Mouse (Mus musculus) lung, embryonic 15.5 days (tissue): Measurements from ENCODE around the gene Cysrt1. TPM values are rescaled to one million over a fixed set of nuclear protein-coding genes. Genes with fewer than 3 reads are reported as not detected.

ENCODE experiments used
- ATAC-seq: fragments of 200-750 bp; cut with Nextera tagmentation; 2 replicates; pipeline ENCODE4 v1.8.0; 2017; ENCODE audit warnings: moderate number of reproducible peaks, borderline replicate concordance; ENCODE audit not compliant: low FRiP score, low TSS enrichment; ENCODE audit errors: extremely low read depth
- H3K27ac ChIP-seq: fragments of 300-500 bp; sonication (generic); 2 replicates; pipeline ENCODE4 v1.5.1; 2015; ENCODE audit warnings: moderate library complexity, mild to moderate bottlenecking, inconsistent platforms
- H3K27me3 ChIP-seq: fragments of 300-500 bp; sonication (generic); 2 replicates; pipeline ENCODE4 v1.6.1; 2015; ENCODE audit warnings: inconsistent platforms
- H3K36me3 ChIP-seq: fragments of 300-500 bp; sonication (generic); 2 replicates; pipeline ENCODE4 v1.6.1; 2015; ENCODE audit warnings: inconsistent platforms
- H3K4me1 ChIP-seq: fragments of 300-500 bp; sonication (generic); 2 replicates; pipeline ENCODE4 v1.6.1; 2015; ENCODE audit warnings: inconsistent platforms
- H3K4me2 ChIP-seq: fragments of 300-500 bp; sonication (generic); 2 replicates; pipeline ENCODE4 v1.6.1; 2015; ENCODE audit warnings: inconsistent platforms, mild to moderate bottlenecking, moderate library complexity
- H3K4me3 ChIP-seq: fragments of 300-500 bp; sonication (generic); 2 replicates; pipeline ENCODE4 v1.5.1; 2015; ENCODE audit warnings: mild to moderate bottlenecking, inconsistent platforms
- H3K9ac ChIP-seq: fragments of 300-500 bp; sonication (generic); 2 replicates; pipeline ENCODE4 v1.6.1; 2015; ENCODE audit warnings: inconsistent platforms
- H3K9me3 ChIP-seq: fragments of 300-500 bp; sonication (generic); 2 replicates; pipeline ENCODE4 v1.6.1; 2016; ENCODE audit warnings: inconsistent platforms
- WGBS: fragments of 180-500 bp; shearing (Covaris S2); methylation state at CpG from one replicate; pipeline ENCODE4 v1.1.7; 2015; 5-methylcytosine and 5-hydroxymethylcytosine counted together
- polyA plus RNA-seq: library from polyadenylated mRNA; unstranded; fragments of >200 nt; fragmentation: Nextera tagmentation; extraction: Ambion mirVana; gene quantifications from 2 replicates; pipeline ENCODE4 v1.2.1, GENCODE M21; 2015

Cysrt1 gene
- polyA plus RNA-seq, 1 experiment from 2014 or later: 0.35 TPM

GRCm38 (mm10) chr2:25244144-25244543 is 1.9 kb upstream of the Cysrt1 start:
- 82% methylated on average over 4 of the region's 4 CpGs for WGBS
- H3K36me3 ChIP-seq: peaks cover 13% of the 10 kb centered on the region; the same call in 1 of the 2 replicates
- no peak overlapping the region for H3K27ac ChIP-seq
- peaks cover 27% of the 10 kb centered on the region for H3K4me1 ChIP-seq
- no peak overlapping the region for H3K4me3 ChIP-seq
- peaks cover 25% of the 10 kb centered on the region for H3K27me3 ChIP-seq
- no peak overlapping the region for H3K9ac ChIP-seq
- ATAC-seq: no peak
- no peak overlapping the region for H3K4me2 ChIP-seq
- H3K9me3 ChIP-seq: no peaks in the 10 kb centered on the region

- Histone ChIP-seq H3K4me3 (no peak overlapping the region), H3K9ac (no peak overlapping the region)
These were observed 1.1 kb upstream of the Cysrt1 start for GRCm38 (mm10) chr2:25243342-25243741.

GRCm38 (mm10) chr2:25241438-25241775 is 845 bp downstream of the Cysrt1 start:
- no peak overlapping the region for H3K27ac ChIP-seq
- H3K9ac ChIP-seq: no peak overlapping the region
- WGBS: 12% methylated on average over 6 of the region's 6 CpGs
- H3K4me3 ChIP-seq: peak overlapping the region; percentile 50
- H3K36me3 ChIP-seq: no peaks in the 10 kb centered on the region
- peaks cover 25% of the 10 kb centered on the region for H3K27me3 ChIP-seq
- H3K4me2 ChIP-seq: peak overlapping the region; percentile 97
- no peaks in the 10 kb centered on the region for H3K9me3 ChIP-seq
- H3K4me1 ChIP-seq: peaks cover 27% of the 10 kb centered on the region
- 0 out of 2 replicates have a peak, but pooled peaks have one; percentile 20 for ATAC-seq

More at GRCm38 (mm10) chr2:25243342-25243741, 1.1 kb upstream of the Cysrt1 start:
- no peak for ATAC-seq
- 66% methylated on average over 8 of the region's 8 CpGs for WGBS
- Histone ChIP-seq H3K4me2 (no peak overlapping the region), H3K27ac (no peak overlapping the region), H3K27me3 (peaks cover 25% of the 10 kb centered on the region), H3K4me1 (peaks cover 27% of the 10 kb centered on the region), H3K36me3 (peaks cover 6% of the 10 kb centered on the region; the same call in 1 of the 2 replicates), H3K9me3 (no peaks in the 10 kb centered on the region)

- Histone ChIP-seq H3K27ac (peak overlapping the region; percentile 22; the same call in 1 of the 2 replicates), H3K36me3 (no peaks in the 10 kb centered on the region), H3K9me3 (no peaks in the 10 kb centered on the region), H3K4me1 (peaks cover 27% of the 10 kb centered on the region), H3K4me2 (peak overlapping the region; percentile 97), H3K9ac (peak overlapping the region; percentile 23; the same call in 1 of the 2 replicates), H3K27me3 (peaks cover 30% of the 10 kb centered on the region), H3K4me3 (peak overlapping the region; percentile 50)
- ATAC-seq: peak; percentile 83
- WGBS: under 1% methylated on average over 29 of the region's 29 CpGs
These were observed 1.4 kb downstream of the Cysrt1 start for GRCm38 (mm10) chr2:25240723-25241437.

DNA sequence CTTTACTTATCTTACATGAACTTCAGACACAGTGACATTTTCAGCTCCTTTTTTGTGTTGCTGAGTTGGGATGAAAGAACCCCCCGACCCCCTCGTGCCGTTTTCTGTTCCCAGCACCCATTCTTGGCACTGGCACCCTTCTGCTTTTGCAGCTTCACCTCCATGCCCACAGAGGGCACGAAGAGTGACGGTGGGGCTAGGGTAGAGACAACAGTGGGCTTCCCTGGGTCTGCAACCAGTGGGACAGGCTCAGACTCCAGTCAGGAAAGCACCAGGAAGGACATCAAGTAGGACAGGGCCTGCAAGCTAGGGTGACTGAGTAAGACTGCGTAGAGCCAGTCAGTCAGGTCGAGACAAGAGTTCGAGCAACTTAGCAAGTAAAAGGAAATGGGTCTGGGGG is 1.9 kb downstream of the Cysrt1 start:
- H3K9ac ChIP-seq: 0 out of 2 replicates have a peak overlapping the region, but pooled peaks have one; percentile 23
- H3K4me3 ChIP-seq: peak overlapping the region; percentile 50
- H3K36me3 ChIP-seq: no peaks in the 10 kb centered on the region
- WGBS: 51% methylated on average over 8 of the region's 8 CpGs
- H3K27me3 ChIP-seq: peaks cover 32% of the 10 kb centered on the region
- ATAC-seq: 0 out of 2 replicates have a peak, but pooled peaks have one; percentile 8
- H3K4me1 ChIP-seq: peaks cover 27% of the 10 kb centered on the region
- peak overlapping the region; percentile 22; the same call in 1 of the 2 replicates for H3K27ac ChIP-seq
- no peaks in the 10 kb centered on the region for H3K9me3 ChIP-seq
- peak overlapping the region; percentile 97 for H3K4me2 ChIP-seq

GRCm38 (mm10) chr2:25239766-25240165 is 2.5 kb downstream of the Cysrt1 start:
- H3K4me1 ChIP-seq: peaks cover 27% of the 10 kb centered on the region
- no peak for ATAC-seq
- no peak overlapping the region for H3K9ac ChIP-seq
- H3K9me3 ChIP-seq: no peaks in the 10 kb centered on the region
- H3K4me2 ChIP-seq: no peak overlapping the region
- H3K36me3 ChIP-seq: no peaks in the 10 kb centered on the region
- H3K4me3 ChIP-seq: no peak overlapping the region
- H3K27ac ChIP-seq: no peak overlapping the region
- peaks cover 32% of the 10 kb centered on the region for H3K27me3 ChIP-seq
- WGBS: 81% methylated on average over 3 of the region's 3 CpGs

DNA sequence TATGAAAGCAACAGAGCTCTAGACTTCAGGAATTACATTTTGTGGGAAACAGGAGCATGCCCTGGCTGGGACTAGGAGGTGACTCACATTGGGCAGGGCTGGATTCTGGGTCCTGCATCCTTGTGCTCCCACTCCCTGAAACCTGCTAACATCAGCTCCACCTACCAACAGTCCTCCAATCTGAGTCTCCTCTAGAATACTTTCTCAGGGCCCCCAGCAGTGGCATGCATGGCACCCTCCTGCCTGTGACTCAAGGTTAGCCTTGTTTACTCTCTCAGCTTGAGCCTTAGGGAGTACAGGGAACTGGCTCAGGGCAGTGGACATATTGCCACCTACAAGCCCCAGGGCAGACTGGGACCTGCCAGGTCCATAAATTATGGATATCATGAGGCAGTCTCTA is 4.1 kb downstream of the Cysrt1 start:
- Histone ChIP-seq H3K9ac (no peak overlapping the region), H3K4me1 (peaks cover 27% of the 10 kb centered on the region), H3K36me3 (no peaks in the 10 kb centered on the region), H3K4me3 (no peak overlapping the region), H3K9me3 (no peaks in the 10 kb centered on the region), H3K27me3 (peaks cover 33% of the 10 kb centered on the region), H3K4me2 (no peak overlapping the region), H3K27ac (no peak overlapping the region)
- ATAC-seq: no peak

DNA sequence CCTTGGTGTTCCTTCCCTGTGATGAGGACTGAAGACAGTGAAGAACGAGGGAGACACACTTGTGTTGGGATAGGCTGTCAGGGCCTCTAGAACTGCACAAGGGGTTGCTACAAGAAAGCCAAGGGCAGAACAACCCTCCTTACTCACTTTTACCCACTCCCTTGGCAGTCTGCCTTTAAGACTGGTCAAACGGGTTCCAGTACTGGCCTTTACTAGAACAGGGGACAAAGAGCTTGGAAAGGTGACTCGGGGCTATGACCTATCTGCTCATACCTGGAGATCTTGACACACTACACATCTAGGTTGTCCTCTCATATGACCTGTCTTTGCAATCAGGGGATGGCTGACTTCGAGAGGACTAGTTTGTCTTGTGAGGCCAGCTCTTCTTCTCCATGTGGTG is 4.7 kb downstream of the Cysrt1 start:
- Histone ChIP-seq H3K9ac (no peak overlapping the region), H3K4me1 (peaks cover 22% of the 10 kb centered on the region), H3K4me3 (no peak overlapping the region), H3K4me2 (no peak overlapping the region), H3K27ac (no peak overlapping the region), H3K9me3 (no peaks in the 10 kb centered on the region), H3K27me3 (peaks cover 31% of the 10 kb centered on the region), H3K36me3 (no peaks in the 10 kb centered on the region)
- ATAC-seq: no peak
- WGBS: 41% methylated on average over 4 of the region's 4 CpGs

DNA sequence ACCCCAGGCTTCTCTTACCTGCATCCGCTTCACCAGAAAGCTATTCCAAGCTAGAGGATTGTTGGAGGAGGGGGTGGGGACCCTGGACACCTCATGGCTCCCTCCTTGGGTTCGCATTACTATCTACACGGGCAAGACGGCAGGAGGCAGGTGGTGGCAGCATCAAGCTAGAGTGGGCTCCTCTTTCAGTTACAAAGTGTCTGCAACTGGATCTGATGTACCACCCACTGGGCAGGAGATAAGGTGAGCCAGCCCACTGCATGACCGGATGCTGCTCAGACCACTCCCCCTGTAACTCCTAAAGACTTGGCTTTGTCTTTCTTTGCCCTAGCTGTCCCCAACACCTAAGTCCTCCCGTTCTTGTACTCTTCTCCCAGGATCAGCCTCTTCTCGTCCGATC is 5.6 kb downstream of the Cysrt1 start, which contains the start of gene Rnf224:
Gene Rnf224 (minus strand): TSS at position 174 of the 400 bp plus-strand sequence.
- WGBS: 23% methylated on average over 8 of the region's 8 CpGs
- peaks cover 13% of the 10 kb centered on the region for H3K4me1 ChIP-seq
- no peaks in the 10 kb centered on the region for H3K36me3 ChIP-seq
- peaks cover 23% of the 10 kb centered on the region for H3K27me3 ChIP-seq
- no peak within 1 kb of the TSS for H3K4me2 ChIP-seq
- no peak within 1 kb of the TSS for H3K27ac ChIP-seq
- ATAC-seq: no peak
- no peaks in the 10 kb centered on the region for H3K9me3 ChIP-seq
- no peak within 1 kb of the TSS for H3K4me3 ChIP-seq
- no peak within 1 kb of the TSS for H3K9ac ChIP-seq

DNA sequence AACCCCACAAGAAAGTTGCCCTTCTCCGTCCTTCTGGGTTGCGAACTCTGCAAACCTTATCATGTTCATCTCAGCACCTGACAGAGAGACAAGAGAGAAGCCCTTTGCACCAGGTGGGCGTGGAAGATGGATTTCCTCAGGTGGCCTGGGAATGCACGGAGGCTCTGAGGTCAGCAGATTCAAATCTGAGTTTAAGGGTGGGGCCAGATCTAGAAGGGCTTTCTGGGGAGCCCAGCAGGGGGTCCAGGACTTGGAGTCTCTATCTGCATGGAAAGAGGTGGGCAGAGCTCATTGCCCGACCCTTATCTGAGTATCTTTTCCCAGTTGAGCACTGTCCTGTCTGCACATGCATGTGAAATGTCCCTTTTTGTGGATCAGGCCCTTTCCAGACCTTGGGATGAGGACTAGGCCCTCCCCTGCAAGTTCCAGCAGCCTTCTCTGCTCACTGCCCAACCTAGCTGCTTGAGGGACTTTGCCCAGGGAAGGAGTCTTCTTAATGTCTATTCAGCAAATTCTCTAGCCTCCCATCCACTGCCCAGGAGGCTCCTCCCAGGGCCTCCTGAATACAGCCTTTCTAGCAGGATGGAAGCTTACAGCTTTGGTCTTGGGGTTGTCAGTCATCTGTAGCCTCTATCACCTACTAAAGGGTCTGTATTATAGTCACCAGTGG is 7.6 kb downstream of the Cysrt1 start:
- no peak overlapping the region for H3K27ac ChIP-seq
- no peak for ATAC-seq
- peaks cover 16% of the 10 kb centered on the region for H3K27me3 ChIP-seq
- H3K36me3 ChIP-seq: no peaks in the 10 kb centered on the region
- no peak overlapping the region for H3K9ac ChIP-seq
- 45% methylated on average over 5 of the region's 5 CpGs for WGBS
- H3K4me2 ChIP-seq: no peak overlapping the region
- no peaks in the 10 kb centered on the region for H3K9me3 ChIP-seq
- no peaks in the 10 kb centered on the region for H3K4me1 ChIP-seq
- no peak overlapping the region for H3K4me3 ChIP-seq

GRCm38 (mm10) chr2:25234050-25234449 is 8.2 kb downstream of the Cysrt1 start, which contains the start of gene Slc34a3:
Slc34a3 (minus strand) TSS chr2:25234364.
- no peak for ATAC-seq
- H3K4me2 ChIP-seq: no peak within 1 kb of the TSS
- WGBS: 73% methylated on average over 3 of the region's 3 CpGs

DNA sequence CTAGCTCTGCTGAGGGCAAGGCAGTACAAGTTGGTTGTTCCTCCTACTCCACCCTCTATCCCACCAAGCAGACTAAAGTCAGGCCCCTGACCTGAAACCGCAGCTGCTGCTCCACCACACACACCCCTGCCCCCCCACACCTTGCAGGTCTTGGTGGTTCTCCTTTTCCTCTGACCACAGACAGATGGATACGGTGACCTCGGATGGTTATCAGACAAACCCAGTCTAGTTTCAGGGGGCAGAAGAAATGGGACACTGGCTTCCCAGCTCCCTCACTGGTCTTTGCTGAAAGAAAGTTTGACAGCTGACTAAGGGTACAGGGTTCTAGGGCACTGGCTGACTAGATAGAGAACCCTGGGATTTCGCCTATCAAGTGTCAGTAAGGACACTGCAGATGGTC is 8.8 kb downstream of the Cysrt1 start:
- peaks cover 16% of the 10 kb centered on the region for H3K27me3 ChIP-seq
- peaks cover 5% of the 10 kb centered on the region; the same call in 1 of the 2 replicates for H3K4me1 ChIP-seq
- WGBS: 71% methylated on average over 4 of the region's 4 CpGs

More at GRCm38 (mm10) chr2:25234050-25234449, 8.2 kb downstream of the Cysrt1 start, which contains the start of gene Slc34a3:
- Histone ChIP-seq H3K9ac (no peak within 1 kb of the TSS), H3K9me3 (no peaks in the 10 kb centered on the region), H3K36me3 (no peaks in the 10 kb centered on the region), H3K4me1 (no peaks in the 10 kb centered on the region; the same call in 1 of the 2 replicates), H3K27me3 (peaks cover 16% of the 10 kb centered on the region), H3K27ac (no peak within 1 kb of the TSS), H3K4me3 (no peak within 1 kb of the TSS)

More for the DNA sequence above, 8.8 kb downstream of the Cysrt1 start:
- no peak overlapping the region for H3K4me3 ChIP-seq
- H3K36me3 ChIP-seq: no peaks in the 10 kb centered on the region
- H3K4me2 ChIP-seq: no peak overlapping the region
- ATAC-seq: no peak
- no peak overlapping the region for H3K9ac ChIP-seq
- H3K27ac ChIP-seq: no peak overlapping the region
- no peaks in the 10 kb centered on the region for H3K9me3 ChIP-seq
